Mouse (Mus musculus) heart, adult 2 months (tissue): ENCODE results near the gene Olfr944.

Source experiments
- CTCF ChIP-seq: fragments of 200-600 bp; IDR thresholded peaks from 2 replicates; pipeline ENCODE4 v1.8.1; 2022; ENCODE audit warnings: antibody characterized with exemption, mild to moderate bottlenecking, moderate library complexity
- EP300 ChIP-seq: fragments of 200-500 bp; IDR thresholded peaks from 2 replicates; pipeline ENCODE4 v1.6.1; 2011; ENCODE audit warnings: low read depth, low read length, control low read depth; ENCODE audit not compliant: insufficient read depth
- POLR2A ChIP-seq: fragments of 200-500 bp; IDR thresholded peaks from 2 replicates; pipeline ENCODE4 v1.6.1; 2011; ENCODE audit warnings: mild to moderate bottlenecking, low read depth, low read length, control low read depth; ENCODE audit not compliant: insufficient read depth

GRCm38 (mm10) chr9:39201620-39202019 is at the start of gene Olfr944:
- TF ChIP-seq CTCF (no peak), POLR2A (no peak), EP300 (no peak)
